Mouse (Mus musculus) bone marrow, adult 2 months (tissue): ENCODE results near the gene Tmc8.

Source experiments
- CTCF ChIP-seq: fragments of 200-500 bp; IDR thresholded peaks from 2 replicates; pipeline ENCODE4 v1.5.1; 2011; ENCODE audit warnings: low read length, control low read depth; ENCODE audit not compliant: control insufficient read depth, insufficient read depth
- POLR2A ChIP-seq: fragments of 200-500 bp; IDR thresholded peaks from 2 replicates; pipeline ENCODE4 v1.6.1; 2011; ENCODE audit warnings: low read depth, mild to moderate bottlenecking, control low read depth, low read length, borderline replicate concordance; ENCODE audit not compliant: control insufficient read depth

DNA sequence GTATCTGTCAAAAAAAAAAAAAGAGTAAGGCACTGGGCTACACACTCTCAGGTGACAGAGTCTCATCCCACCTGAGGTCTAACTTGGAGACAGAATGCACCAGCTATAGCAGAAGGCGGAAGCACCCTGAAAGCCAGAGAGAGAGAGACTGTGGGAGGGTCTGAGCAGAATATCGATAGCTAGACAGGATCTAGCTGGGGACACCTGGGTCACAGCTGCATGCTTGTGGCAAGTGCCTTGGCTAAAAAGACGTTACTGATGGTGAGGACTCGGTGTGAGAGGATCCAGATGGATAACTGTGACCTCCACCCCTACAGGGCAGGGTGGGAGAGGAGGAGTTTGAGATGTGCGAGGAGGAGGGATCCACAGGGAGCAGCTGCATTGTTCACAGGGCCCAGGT, 15.1 kb downstream of the Tmc8 start:
- TF ChIP-seq CTCF (no peak), POLR2A (no peak)
